Mouse (Mus musculus) liver, embryonic 12.5 days (tissue): ENCODE data around the gene Dclre1b. TPM values are rescaled to one million over a fixed set of nuclear protein-coding genes. Genes with fewer than 3 reads are reported as not detected.
"Not testable (repeated sequence)": the region's sequence is repeated elsewhere in the genome, so short reads cannot be mapped to it uniquely, and the experiment has no call there.

Experiments used
- ATAC-seq: fragments of 200-750 bp; cut with Nextera tagmentation; 2 replicates; pipeline ENCODE4 v1.8.0; 2017; ENCODE audit warnings: moderate number of reproducible peaks, mild to moderate bottlenecking, moderate library complexity
- H3K27ac ChIP-seq: fragments of 300-500 bp; sonication (generic); 2 replicates; pipeline ENCODE4 v1.5.1; 2016; ENCODE audit warnings: mild to moderate bottlenecking
- H3K27me3 ChIP-seq: fragments of 300-500 bp; sonication (generic); replicated peaks from 2 replicates; pipeline ENCODE4 v1.6.1; 2016; ENCODE audit warnings: mild to moderate bottlenecking, moderate library complexity
- H3K36me3 ChIP-seq: fragments of 300-500 bp; sonication (generic); 2 replicates; pipeline ENCODE4 v1.6.1; 2016; ENCODE audit warnings: mild to moderate bottlenecking, moderate library complexity
- H3K4me1 ChIP-seq: fragments of 300-500 bp; sonication (generic); 2 replicates; pipeline ENCODE4 v1.6.1; 2016
- H3K4me2 ChIP-seq: fragments of 300-500 bp; sonication (generic); 2 replicates; pipeline ENCODE4 v1.6.1; 2016; ENCODE audit warnings: mild to moderate bottlenecking, moderate library complexity
- H3K4me3 ChIP-seq: fragments of 300-500 bp; sonication (generic); 2 replicates; pipeline ENCODE4 v1.5.1; 2016; ENCODE audit warnings: mild to moderate bottlenecking, moderate library complexity
- H3K9ac ChIP-seq: fragments of 300-500 bp; sonication (generic); 2 replicates; pipeline ENCODE4 v1.6.1; 2016; ENCODE audit warnings: mild to moderate bottlenecking, moderate library complexity
- H3K9me3 ChIP-seq: fragments of 300-500 bp; sonication (generic); replicated peaks from 2 replicates; pipeline ENCODE4 v1.6.1; 2016; ENCODE audit warnings: mild to moderate bottlenecking, moderate library complexity
- WGBS: fragments of 180-500 bp; shearing (Covaris S2); methylation state at CpG from one replicate; pipeline ENCODE4 v1.1.7; 2016; ENCODE audit not compliant: insufficient replicate concordance; 5-methylcytosine and 5-hydroxymethylcytosine counted together
- polyA plus RNA-seq: library from polyadenylated mRNA; unstranded; fragments of >200 nt; fragmentation: Nextera tagmentation; extraction: Ambion mirVana; gene quantifications from 2 replicates; pipeline ENCODE4 v1.2.1, GENCODE M21; 2016

The Dclre1b gene
- polyA plus RNA-seq, 1 experiment from 2014 or later, result 30.8 TPM

GRCm38 (mm10) chr3:103801631-103802531 lies 7.4 kb downstream of the Dclre1b start:
- peaks cover 91% of the 10 kb centered on the region for H3K4me1 ChIP-seq
- H3K36me3 ChIP-seq, result peaks cover 57% of the 10 kb centered on the region
- H3K4me2 ChIP-seq, result peak overlapping the region; percentile 38
- ATAC-seq, result peak; percentile 68
- H3K9me3 ChIP-seq, result no peaks in the 10 kb centered on the region
- peak overlapping the region; percentile 94 for H3K27ac ChIP-seq
- H3K4me3 ChIP-seq, result no peak overlapping the region; the same call in 1 of the 2 replicates
- peak overlapping the region; percentile 67 for H3K9ac ChIP-seq
- WGBS, result 21% methylated on average over 10 of the region's 10 CpGs
- no peaks in the 10 kb centered on the region for H3K27me3 ChIP-seq

- Histone ChIP-seq H3K4me3 (no peak overlapping the region), H3K36me3 (peaks cover 35% of the 10 kb centered on the region), H3K4me2 (peak overlapping the region; percentile 54), H3K9me3 (no peaks in the 10 kb centered on the region), H3K9ac (peak overlapping the region; percentile 55), H3K4me1 (peaks cover 83% of the 10 kb centered on the region), H3K27me3 (no peaks in the 10 kb centered on the region), H3K27ac (peak overlapping the region; percentile 94)
- WGBS, result 13% methylated on average over 2 of the region's 2 CpGs
- peak; percentile 92 for ATAC-seq
Measured at GRCm38 (mm10) chr3:103799507-103799906, 9.7 kb downstream of the Dclre1b start.

- WGBS, result 51% methylated on average over 2 of the region's 2 CpGs
- no peak overlapping the region for H3K4me3 ChIP-seq
- H3K36me3 ChIP-seq, result peaks cover 4% of the 10 kb centered on the region
- ATAC-seq, result no peak
- H3K27me3 ChIP-seq, result no peaks in the 10 kb centered on the region
- H3K9me3 ChIP-seq, result no peaks in the 10 kb centered on the region
- H3K4me2 ChIP-seq, result no peak overlapping the region
- peak overlapping the region; percentile 21; the same call in 1 of the 2 replicates for H3K27ac ChIP-seq
- peaks cover 82% of the 10 kb centered on the region for H3K4me1 ChIP-seq
- H3K9ac ChIP-seq, result no peak overlapping the region
Measured at GRCm38 (mm10) chr3:103796389-103796788, 12.9 kb downstream of the Dclre1b start.

- H3K4me3 ChIP-seq, result no peak overlapping the region
- no peaks in the 10 kb centered on the region for H3K9me3 ChIP-seq
- no peaks in the 10 kb centered on the region for H3K27me3 ChIP-seq
- H3K36me3 ChIP-seq, result peaks cover 5% of the 10 kb centered on the region; the same call in 1 of the 2 replicates
- peaks cover 70% of the 10 kb centered on the region for H3K4me1 ChIP-seq
- H3K27ac ChIP-seq, result peak overlapping the region; percentile 91
- H3K9ac ChIP-seq, result no peak overlapping the region
- 75% methylated on average over 1 of the region's 1 CpGs for WGBS
- H3K4me2 ChIP-seq, result peak overlapping the region; percentile 73; the same call in 1 of the 2 replicates
- ATAC-seq, result no peak
Measured at GRCm38 (mm10) chr3:103792566-103792965, 16.7 kb downstream of the Dclre1b start.

GRCm38 (mm10) chr3:103792111-103792406 lies 17.2 kb downstream of the Dclre1b start:
- not testable (repeated sequence) for H3K27me3 ChIP-seq, H3K9me3 ChIP-seq, H3K36me3 ChIP-seq, ATAC-seq
- peak overlapping the region; percentile 100 for H3K9ac ChIP-seq
- H3K4me3 ChIP-seq, result peak overlapping the region; percentile 98
- H3K4me2 ChIP-seq, result peak overlapping the region; percentile 73
- H3K4me1 ChIP-seq, result peaks cover 70% of the 10 kb centered on the region
- H3K27ac ChIP-seq, result peak overlapping the region; percentile 91
- 61% methylated on average over 5 of the region's 5 CpGs for WGBS

GRCm38 (mm10) chr3:103791230-103792110 lies 17.8 kb downstream of the Dclre1b start, which contains the start of gene Hipk1:
Hipk1 (minus strand) TSS chr3:103791563.
- H3K9ac ChIP-seq, result peak within 1 kb of the TSS; percentile 100
- peak within 1 kb of the TSS; percentile 91 for H3K27ac ChIP-seq
- H3K27me3 ChIP-seq, result no peaks in the 10 kb centered on the region
- 7% methylated on average over 49 of the region's 49 CpGs for WGBS
- peaks cover 70% of the 10 kb centered on the region for H3K4me1 ChIP-seq
- no peaks in the 10 kb centered on the region for H3K9me3 ChIP-seq
- ATAC-seq, result peak; percentile 90
- peak within 1 kb of the TSS; percentile 98 for H3K4me3 ChIP-seq
- peak within 1 kb of the TSS; percentile 73 for H3K4me2 ChIP-seq
- H3K36me3 ChIP-seq, result peaks cover 12% of the 10 kb centered on the region

GRCm38 (mm10) chr3:103790346-103791145 lies 18.7 kb downstream of the Dclre1b start:
- peak overlapping the region; percentile 100 for H3K9ac ChIP-seq
- ATAC-seq, result peak; percentile 67
- H3K4me3 ChIP-seq, result peak overlapping the region; percentile 98
- under 1% methylated on average over 55 of the region's 61 CpGs for WGBS
- H3K27me3 ChIP-seq, result no peaks in the 10 kb centered on the region
- peaks cover 75% of the 10 kb centered on the region for H3K4me1 ChIP-seq
- H3K9me3 ChIP-seq, result no peaks in the 10 kb centered on the region
- peak overlapping the region; percentile 91 for H3K27ac ChIP-seq
- H3K36me3 ChIP-seq, result peaks cover 14% of the 10 kb centered on the region
- peak overlapping the region; percentile 73 for H3K4me2 ChIP-seq

GRCm38 (mm10) chr3:103789891-103790345 lies 19.3 kb downstream of the Dclre1b start:
- Histone ChIP-seq H3K27me3 (no peaks in the 10 kb centered on the region), H3K9ac (peak overlapping the region; percentile 100), H3K4me1 (peaks cover 81% of the 10 kb centered on the region), H3K27ac (peak overlapping the region; percentile 91), H3K4me2 (peak overlapping the region; percentile 73), H3K4me3 (peak overlapping the region; percentile 98), H3K36me3 (peaks cover 14% of the 10 kb centered on the region), H3K9me3 (no peaks in the 10 kb centered on the region)
- ATAC-seq, result peak; percentile 28; the same call in 1 of the 2 replicates
- under 1% methylated on average over 14 of the region's 14 CpGs for WGBS

GRCm38 (mm10) chr3:103789096-103789495 lies 20.1 kb downstream of the Dclre1b start:
- Histone ChIP-seq H3K27ac (peak overlapping the region; percentile 91), H3K4me1 (peaks cover 82% of the 10 kb centered on the region), H3K4me3 (peak overlapping the region; percentile 98), H3K9me3 (no peaks in the 10 kb centered on the region), H3K36me3 (peaks cover 21% of the 10 kb centered on the region), H3K27me3 (no peaks in the 10 kb centered on the region), H3K9ac (peak overlapping the region; percentile 100), H3K4me2 (peak overlapping the region; percentile 73)
- WGBS, result 73% methylated on average over 7 of the region's 7 CpGs
- ATAC-seq, result no peak

- peaks cover 82% of the 10 kb centered on the region for H3K4me1 ChIP-seq
- peak overlapping the region; percentile 52; the same call in 1 of the 2 replicates for H3K27ac ChIP-seq
- H3K4me2 ChIP-seq, result peak overlapping the region; percentile 28
- H3K36me3 ChIP-seq, result peaks cover 25% of the 10 kb centered on the region
- peak overlapping the region; percentile 13; the same call in 1 of the 2 replicates for H3K4me3 ChIP-seq
- WGBS, result 50% methylated on average over 7 of the region's 7 CpGs
- ATAC-seq, result no peak
- no peaks in the 10 kb centered on the region for H3K27me3 ChIP-seq
- H3K9me3 ChIP-seq, result no peaks in the 10 kb centered on the region
- H3K9ac ChIP-seq, result 0 out of 2 replicates have a peak overlapping the region, but pooled peaks have one; percentile 7
Measured at GRCm38 (mm10) chr3:103787225-103787624, 22.0 kb downstream of the Dclre1b start.
